ENCODE assay signal across 8 mouse cellular contexts in the genomic region with DNA sequence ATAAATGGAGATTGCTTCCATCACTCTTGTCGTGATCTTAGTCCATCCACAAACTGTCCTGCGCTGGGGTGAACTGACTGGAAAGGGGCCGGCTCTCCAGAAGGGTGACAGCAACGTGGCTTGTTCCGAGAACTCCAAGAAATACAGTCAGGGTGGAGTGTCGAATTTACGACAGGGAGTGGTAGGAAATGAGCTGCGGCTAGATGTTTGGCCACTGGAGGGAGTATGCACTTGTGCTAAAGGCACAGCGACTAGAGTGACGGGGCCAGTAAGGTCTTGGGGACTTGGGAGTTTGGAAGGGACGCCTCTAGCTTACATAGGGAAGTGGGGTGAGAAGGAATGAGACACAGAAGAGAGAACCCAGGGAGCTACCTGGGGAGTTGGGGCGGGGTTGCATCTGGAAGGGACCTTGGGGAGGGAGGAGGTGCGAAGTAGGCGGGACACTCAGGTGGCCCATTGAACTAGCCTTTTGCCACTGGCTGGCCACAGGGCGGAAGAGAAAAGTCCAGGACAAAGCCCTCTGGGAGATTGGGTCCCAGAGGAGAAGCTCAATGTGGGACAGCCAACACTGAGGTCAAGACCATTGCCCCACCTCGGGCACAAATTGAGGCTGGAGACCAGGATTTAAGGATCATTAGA. TPM values are rescaled to one million over a fixed set of nuclear protein-coding genes. Genes with fewer than 3 reads are reported as not detected.
DNase-seq lines count a peak whose midpoint lies in the region; ATAC-seq and TF ChIP-seq lines count a peak whose summit lies in the region.

Gmfg (plus strand) TSS at position 516 of the 639 bp plus-strand sequence.

- 3% methylated on average over 16 of the region's 16 CpGs for WGBS in embryonic facial prominence, embryonic 12.5 days
- WGBS in kidney, adult 2 months = 2% methylated on average over 16 of the region's 16 CpGs
- 2% methylated on average over 16 of the region's 16 CpGs for whole genome bisulfite sequencing in limb, embryonic 14.5 days
- WGBS in midbrain, embryonic 16.5 days = 3% methylated on average over 16 of the region's 16 CpGs

- no peaks in the 10 kb centered on the region for H3K9me3 ChIP-seq in embryonic facial prominence, embryonic 12.5 days
- no peaks in the 10 kb centered on the region for H3K9me3 ChIP-seq in limb, embryonic 14.5 days (ENCODE audit: control insufficient read depth, low read length)
- H3K9me3 ChIP-seq in midbrain, embryonic 16.5 days (replicated peaks; ENCODE audit: control insufficient read depth, low read length, poor library complexity, severe bottlenecking) = no peaks in the 10 kb centered on the region

- no peak for TF ChIP-seq POLR2A in kidney, adult 2 months (IDR thresholded peaks at IDR 0.05; ENCODE audit: low read depth, low read length)
- TF ChIP-seq POLR2A in limb, embryonic 14.5 days (IDR thresholded peaks at IDR 0.05; ENCODE audit: borderline replicate concordance, extremely low read depth, insufficient read depth, insufficient read length) = no peak

- H3K4me2 ChIP-seq in embryonic facial prominence, embryonic 12.5 days (replicated peaks) = peak within 1 kb of the TSS; percentile 67
- peak within 1 kb of the TSS; percentile 67 for H3K4me2 ChIP-seq in limb, embryonic 14.5 days (replicated peaks; ENCODE audit: low read depth, low read length, severe bottlenecking)
- H3K4me2 ChIP-seq in midbrain, embryonic 16.5 days (ENCODE audit: low read length) = peak within 1 kb of the TSS; percentile 61

- peak within 1 kb of the TSS; percentile 96 for H3K4me3 ChIP-seq in embryonic facial prominence, embryonic 12.5 days
- H3K4me3 ChIP-seq in kidney, adult 2 months (ENCODE audit: insufficient read depth, low read depth, low read length) = peak within 1 kb of the TSS; percentile 60
- H3K4me3 ChIP-seq in limb, embryonic 14.5 days (replicated peaks; ENCODE audit: low read length) = peak within 1 kb of the TSS; percentile 94
- H3K4me3 ChIP-seq in midbrain, embryonic 16.5 days (ENCODE audit: low read depth, low read length) = peak within 1 kb of the TSS; percentile 95

- DNase-seq in 3134 (ENCODE audit: extremely low read depth, insufficient read length, low spot score) = peak; percentile 73
- DNase-seq in adrenal gland, postnatal 36 days = peak; percentile 78 to 81
- peak; percentile 99 for DNase-seq in heart, adult 11 months
- peak; percentile 90 for DNase-seq in kidney, adult 2 months
- DNase-seq in limb, embryonic 14.5 days (ENCODE audit: low spot score) = peak; percentile 88
- peak; percentile 73 to 78 for DNase-seq in spleen, postnatal 14 days (ENCODE audit: low spot score in 2 of 2)

- ATAC-seq in embryonic facial prominence, embryonic 12.5 days (ENCODE audit: insufficient number of reproducible peaks, insufficient read depth, low FRiP score, low TSS enrichment) = peak; percentile 12
- peak; percentile 32 for ATAC-seq in limb, embryonic 14.5 days (ENCODE audit: low FRiP score, low read depth)
- ATAC-seq in midbrain, embryonic 16.5 days = peak; percentile 59

- H3K27ac ChIP-seq in embryonic facial prominence, embryonic 12.5 days = peak within 1 kb of the TSS; percentile 46; the same call in 1 of the 2 replicates
- H3K27ac ChIP-seq in kidney, adult 2 months (ENCODE audit: insufficient read depth, low read depth, low read length) = peak within 1 kb of the TSS; percentile 68
- H3K27ac ChIP-seq in limb, embryonic 14.5 days (replicated peaks; ENCODE audit: low read depth, low read length) = peak within 1 kb of the TSS; percentile 67; the same call in 1 of the 2 replicates
- H3K27ac ChIP-seq in midbrain, embryonic 16.5 days (ENCODE audit: low read length) = peak within 1 kb of the TSS; percentile 84

- TF ChIP-seq CTCF in kidney, adult 2 months (conservative IDR thresholded peaks at IDR 0.05; ENCODE audit: insufficient read depth, insufficient read length, low read depth, low read length) = peak; percentile 76

- peak within 1 kb of the TSS; percentile 50 for H3K9ac ChIP-seq in embryonic facial prominence, embryonic 12.5 days
- H3K9ac ChIP-seq in limb, embryonic 14.5 days (ENCODE audit: low read depth, low read length, severe bottlenecking) = peak within 1 kb of the TSS; percentile 57
- peak within 1 kb of the TSS; percentile 74 for H3K9ac ChIP-seq in midbrain, embryonic 16.5 days (ENCODE audit: low read depth, low read length)

- peaks cover 32% of the 10 kb centered on the region for H3K4me1 ChIP-seq in embryonic facial prominence, embryonic 12.5 days
- peaks cover 3% of the 10 kb centered on the region; the same call in 1 of the 2 replicates for H3K4me1 ChIP-seq in kidney, adult 2 months (ENCODE audit: control insufficient read depth, insufficient read depth, low read length)
- H3K4me1 ChIP-seq in limb, embryonic 14.5 days (ENCODE audit: control insufficient read depth, insufficient read depth, low read length) = peaks cover 22% of the 10 kb centered on the region
- H3K4me1 ChIP-seq in midbrain, embryonic 16.5 days (ENCODE audit: control insufficient read depth, insufficient read depth, low read length) = peaks cover 38% of the 10 kb centered on the region

- peaks cover 12% of the 10 kb centered on the region for H3K36me3 ChIP-seq in embryonic facial prominence, embryonic 12.5 days
- H3K36me3 ChIP-seq in kidney, adult 2 months (ENCODE audit: control insufficient read depth, insufficient read depth, low read length) = no peaks in the 10 kb centered on the region
- peaks cover 5% of the 10 kb centered on the region; the same call in 1 of the 2 replicates for H3K36me3 ChIP-seq in limb, embryonic 14.5 days (ENCODE audit: control insufficient read depth, insufficient read depth, low read length)
- no peaks in the 10 kb centered on the region for H3K36me3 ChIP-seq in midbrain, embryonic 16.5 days (ENCODE audit: control insufficient read depth, insufficient read depth, low read length)

- no peaks in the 10 kb centered on the region for H3K27me3 ChIP-seq in embryonic facial prominence, embryonic 12.5 days
- no peaks in the 10 kb centered on the region for H3K27me3 ChIP-seq in kidney, adult 2 months (replicated peaks; ENCODE audit: control insufficient read depth, insufficient read depth, low read length)
- no peaks in the 10 kb centered on the region for H3K27me3 ChIP-seq in limb, embryonic 14.5 days (ENCODE audit: control insufficient read depth, insufficient read depth, low read length)
- no peaks in the 10 kb centered on the region for H3K27me3 ChIP-seq in midbrain, embryonic 16.5 days (ENCODE audit: control insufficient read depth, insufficient read depth, low read depth, low read length)

RNA-seq across cellular contexts. Expression of gene Gmfg, which starts in this region (rescaled TPM):
- 1 to 10 TPM; 6.7 to 8.1 TPM for total RNA-seq in adrenal gland, postnatal 36 days (2021)
- 7.5 and 8.3 TPM in 2 replicates for polyA plus RNA-seq in embryonic facial prominence, embryonic 12.5 days (2016; fragmentation: Nextera tagmentation; extraction: Ambion mirVana)
- polyA plus RNA-seq in kidney, adult 2 months (2012; rRNA removed) = 8.4 and 14.5 TPM in 2 replicates
- polyA plus RNA-seq in limb, embryonic 14.5 days (2012; rRNA removed) = 7.0 and 12.7 TPM in 2 replicates
- 15.7 and 19.4 TPM in 2 replicates for polyA plus RNA-seq in limb, embryonic 14.5 days (2014; fragmentation: Nextera tagmentation; extraction: Ambion mirVana)
- polyA plus RNA-seq in midbrain, embryonic 16.5 days (2015; fragmentation: Nextera tagmentation; extraction: Ambion mirVana) = 2.8 and 3.5 TPM in 2 replicates

Comparison
In these comparisons a context has a peak if more than half of its experiments do, and no peak if none do; other contexts are left out.
1. Peak in every context shown above with its lines: DNase-seq, ATAC-seq, H3K4me3 ChIP-seq and H3K27ac ChIP-seq.